Mouse (Mus musculus) forebrain, embryonic 16.5 days (tissue): ENCODE measurements around the gene Prkar1a. TPM values are rescaled to one million over a fixed set of nuclear protein-coding genes. Genes with fewer than 3 reads are reported as not detected.
"Not testable (repeated sequence)": the region's sequence is repeated elsewhere in the genome, so short reads cannot be mapped to it uniquely, and the experiment has no call there.

Experiments used
- ATAC-seq: fragments of 200-750 bp; cut with Nextera tagmentation; 2 replicates; pipeline ENCODE4 v1.8.0; 2017; ENCODE audit warnings: mild to moderate bottlenecking, moderate library complexity
- H3K27ac ChIP-seq: fragments of 300-500 bp; sonication (generic); 2 replicates; pipeline ENCODE4 v1.5.1; 2014; ENCODE audit warnings: low read length, control low read depth
- H3K27me3 ChIP-seq: fragments of 300-500 bp; sonication (generic); replicated peaks from 2 replicates; pipeline ENCODE4 v1.6.1; 2014; ENCODE audit warnings: low read length; ENCODE audit not compliant: control insufficient read depth, insufficient read depth
- H3K36me3 ChIP-seq: fragments of 300-500 bp; sonication (generic); 2 replicates; pipeline ENCODE4 v1.6.1; 2014; ENCODE audit not compliant: control insufficient read depth, insufficient read depth
- H3K4me1 ChIP-seq: fragments of 300-500 bp; sonication (generic); replicated peaks from 2 replicates; pipeline ENCODE4 v1.6.1; 2014; ENCODE audit warnings: low read length; ENCODE audit not compliant: control insufficient read depth, insufficient read depth
- H3K4me2 ChIP-seq: fragments of 300-500 bp; sonication (generic); 2 replicates; pipeline ENCODE4 v1.6.1; 2014; ENCODE audit warnings: mild to moderate bottlenecking, low read length, control low read depth
- H3K4me3 ChIP-seq: fragments of 300-500 bp; sonication (generic); replicated peaks from 2 replicates; pipeline ENCODE4 v1.5.1; 2014; ENCODE audit warnings: mild to moderate bottlenecking, low read length, control low read depth
- H3K9ac ChIP-seq: fragments of 300-500 bp; sonication (generic); replicated peaks from 2 replicates; pipeline ENCODE4 v1.6.1; 2014; ENCODE audit warnings: low read depth, low read length, control low read depth
- H3K9me3 ChIP-seq: fragments of 300-500 bp; sonication (generic); 2 replicates; pipeline ENCODE4 v1.6.1; 2016; ENCODE audit warnings: low read length; ENCODE audit not compliant: control insufficient read depth
- WGBS: fragments of 180-500 bp; shearing (Covaris S2); extraction: QIAGEN DNeasy Blood & Tissue Kit; methylation state at CpG from one replicate; pipeline ENCODE4 v1.1.7; 2014; 5-methylcytosine and 5-hydroxymethylcytosine counted together
- polyA plus RNA-seq: library from polyadenylated mRNA; unstranded; fragments of >200 nt; fragmentation: Nextera tagmentation; extraction: Ambion mirVana; gene quantifications from 2 replicates; pipeline ENCODE4 v1.2.1, GENCODE M21; 2015

Gene Prkar1a
- polyA plus RNA-seq, 1 experiment from 2014 or later, result 521 TPM

DNA sequence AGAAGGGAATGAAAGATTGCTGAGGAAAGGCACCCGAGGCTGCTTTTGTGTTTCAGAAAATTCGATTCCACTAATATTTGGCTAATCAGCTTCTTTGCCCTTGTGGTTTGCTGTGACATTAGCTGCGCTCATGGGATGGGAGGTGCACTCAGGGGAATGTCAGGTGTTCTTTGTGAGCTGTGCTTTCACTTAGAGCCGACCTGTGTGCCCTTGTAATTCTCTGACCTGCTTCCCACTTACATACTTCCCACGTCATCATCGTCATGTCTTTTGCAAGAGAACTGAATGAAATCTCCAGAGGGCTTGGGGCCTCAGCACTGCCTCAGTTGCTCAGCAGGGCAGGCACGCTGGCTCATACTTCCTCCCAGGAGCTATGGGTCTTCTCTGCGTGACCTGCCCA is 4.0 kb downstream of the Prkar1a start:
- WGBS, result 63% methylated on average over 8 of the region's 8 CpGs
- H3K27ac ChIP-seq, result no peak overlapping the region
- ATAC-seq, result no peak
- no peaks in the 10 kb centered on the region for H3K9me3 ChIP-seq
- H3K4me2 ChIP-seq, result peak overlapping the region; percentile 92
- no peaks in the 10 kb centered on the region for H3K27me3 ChIP-seq
- 0 out of 2 replicates have a peak overlapping the region, but pooled peaks have one; percentile 3 for H3K4me3 ChIP-seq
- peaks cover 13% of the 10 kb centered on the region; the same call in 1 of the 2 replicates for H3K36me3 ChIP-seq
- H3K4me1 ChIP-seq, result peaks cover 37% of the 10 kb centered on the region
- H3K9ac ChIP-seq, result 0 out of 2 replicates have a peak overlapping the region, but pooled peaks have one; percentile 13

DNA sequence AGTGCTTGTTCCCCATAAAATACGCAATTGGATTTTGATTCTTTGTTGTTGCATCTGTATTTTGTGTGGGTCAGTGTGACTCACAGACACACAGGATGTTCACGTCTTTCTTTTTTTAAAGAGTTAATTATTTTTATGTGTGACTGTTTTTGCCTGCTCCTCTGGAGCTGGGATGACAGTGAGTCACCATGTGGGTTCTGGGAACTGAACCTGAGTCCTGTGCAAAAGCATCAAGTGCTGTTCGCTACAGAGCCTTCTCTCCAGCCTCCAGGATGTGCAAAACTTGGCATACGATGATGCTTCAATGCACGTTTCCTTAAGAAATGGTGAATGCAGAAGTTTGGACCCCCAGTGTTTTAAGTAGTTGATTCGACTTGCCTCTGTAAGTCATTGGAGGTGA is 5.4 kb downstream of the Prkar1a start:
- Histone ChIP-seq H3K27me3 (no peaks in the 10 kb centered on the region), H3K9ac (no peak overlapping the region), H3K36me3 (peaks cover 13% of the 10 kb centered on the region; the same call in 1 of the 2 replicates), H3K9me3 (no peaks in the 10 kb centered on the region), H3K27ac (no peak overlapping the region), H3K4me1 (peaks cover 26% of the 10 kb centered on the region), H3K4me2 (no peak overlapping the region), H3K4me3 (no peak overlapping the region)
- WGBS, result 89% methylated on average over 6 of the region's 6 CpGs
- ATAC-seq, result no peak

DNA sequence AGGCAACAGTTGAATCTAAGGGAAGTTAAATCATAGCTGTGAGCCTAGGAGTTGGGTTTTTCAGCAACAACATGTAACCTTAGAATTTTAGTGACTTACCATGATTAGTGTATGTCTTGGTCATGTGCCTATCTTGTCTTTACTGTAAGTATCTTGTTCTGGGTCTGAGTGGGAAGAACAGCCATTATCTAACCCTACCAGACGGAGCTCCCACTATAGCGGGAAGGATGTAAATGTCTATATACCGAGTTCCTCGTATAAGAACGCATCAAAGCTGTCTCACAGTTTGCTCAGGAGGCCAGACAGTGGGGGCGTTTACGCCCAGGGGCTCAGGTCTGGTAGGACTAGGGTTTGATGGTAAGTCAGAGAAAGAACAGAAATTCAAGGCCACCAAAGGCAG is 7.0 kb downstream of the Prkar1a start:
- peaks cover 17% of the 10 kb centered on the region for H3K36me3 ChIP-seq
- WGBS, result 95% methylated on average over 7 of the region's 7 CpGs
- H3K4me1 ChIP-seq, result peaks cover 23% of the 10 kb centered on the region
- no peaks in the 10 kb centered on the region for H3K27me3 ChIP-seq
- no peak overlapping the region for H3K4me3 ChIP-seq
- ATAC-seq, result no peak
- H3K9me3 ChIP-seq, result no peaks in the 10 kb centered on the region
- no peak overlapping the region for H3K27ac ChIP-seq
- H3K9ac ChIP-seq, result no peak overlapping the region
- H3K4me2 ChIP-seq, result no peak overlapping the region

DNA sequence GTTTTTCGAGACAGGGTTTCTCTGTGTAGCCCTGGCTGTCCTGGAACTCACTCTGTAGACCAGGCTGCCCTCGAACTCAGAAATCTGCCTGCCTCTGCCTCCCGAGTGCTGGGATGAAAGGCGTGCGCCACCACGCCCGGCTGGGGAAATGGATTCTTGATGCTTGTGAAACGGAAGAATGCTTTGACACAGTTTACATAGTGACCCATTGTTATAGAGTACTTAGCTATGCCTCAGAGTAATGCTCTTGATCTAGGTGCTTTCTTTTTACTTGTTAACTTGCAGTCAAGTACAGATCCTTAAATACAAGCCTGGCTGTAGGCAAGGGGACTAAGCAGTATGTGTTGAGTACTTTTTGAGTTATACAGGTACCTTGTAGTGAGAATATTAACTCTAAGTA is 11.3 kb downstream of the Prkar1a start:
- not testable (repeated sequence) for H3K4me2 ChIP-seq, ATAC-seq, H3K9ac ChIP-seq, H3K27ac ChIP-seq, H3K4me1 ChIP-seq, H3K27me3 ChIP-seq, H3K4me3 ChIP-seq, H3K9me3 ChIP-seq
- 93% methylated on average over 8 of the region's 8 CpGs for WGBS
- peaks cover 38% of the 10 kb centered on the region for H3K36me3 ChIP-seq

DNA sequence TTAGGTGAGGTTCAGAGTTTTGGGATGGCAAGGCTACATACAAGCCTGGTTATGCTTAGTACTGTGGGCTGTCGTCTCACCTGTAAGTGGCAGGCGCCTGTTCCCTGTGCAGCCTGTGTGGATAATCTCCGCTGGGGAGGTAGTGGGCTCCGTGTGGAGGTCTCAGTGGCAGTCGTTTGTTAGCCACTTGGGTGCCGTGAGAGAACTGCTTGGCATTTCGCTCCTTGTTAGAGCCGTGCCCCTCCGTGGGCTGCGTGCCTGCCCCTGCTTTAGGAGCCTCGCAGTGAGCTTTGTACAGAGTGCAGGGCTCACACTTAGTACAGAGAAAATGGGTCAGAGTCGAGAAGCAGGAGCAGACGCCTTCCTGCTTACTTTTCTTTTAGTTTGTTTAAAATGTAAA is 15.1 kb downstream of the Prkar1a start:
- Histone ChIP-seq H3K36me3 (peaks cover 47% of the 10 kb centered on the region), H3K4me3 (no peak overlapping the region), H3K4me2 (no peak overlapping the region), H3K4me1 (no peaks in the 10 kb centered on the region), H3K27ac (no peak overlapping the region), H3K9ac (no peak overlapping the region), H3K27me3 (no peaks in the 10 kb centered on the region), H3K9me3 (no peaks in the 10 kb centered on the region)
- 90% methylated on average over 13 of the region's 13 CpGs for WGBS
- no peak for ATAC-seq

DNA sequence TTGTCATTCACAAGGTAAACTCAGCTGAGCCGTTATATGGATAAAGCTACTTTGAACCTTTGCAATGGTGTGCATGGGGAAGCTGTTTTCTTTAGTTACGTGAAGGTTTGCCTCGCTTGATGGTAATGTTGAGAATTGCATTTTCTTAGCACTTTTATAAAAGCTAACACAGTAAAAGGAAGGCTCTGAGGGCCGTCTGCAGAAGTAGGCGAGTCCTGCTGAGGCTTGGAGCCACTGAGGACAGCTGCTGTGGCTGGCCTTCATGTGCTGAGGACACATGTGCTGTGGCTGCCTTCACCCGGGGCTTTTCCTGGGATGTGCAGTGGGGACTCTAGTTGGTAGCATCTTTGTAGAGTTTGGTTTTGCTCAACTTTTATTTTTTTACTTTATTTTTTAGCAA is 16.2 kb downstream of the Prkar1a start:
- Histone ChIP-seq H3K27ac (no peak overlapping the region), H3K27me3 (no peaks in the 10 kb centered on the region), H3K4me3 (no peak overlapping the region), H3K4me1 (no peaks in the 10 kb centered on the region), H3K9me3 (no peaks in the 10 kb centered on the region), H3K36me3 (peaks cover 51% of the 10 kb centered on the region), H3K9ac (no peak overlapping the region), H3K4me2 (no peak overlapping the region)
- WGBS, result 86% methylated on average over 6 of the region's 6 CpGs
- no peak for ATAC-seq

DNA sequence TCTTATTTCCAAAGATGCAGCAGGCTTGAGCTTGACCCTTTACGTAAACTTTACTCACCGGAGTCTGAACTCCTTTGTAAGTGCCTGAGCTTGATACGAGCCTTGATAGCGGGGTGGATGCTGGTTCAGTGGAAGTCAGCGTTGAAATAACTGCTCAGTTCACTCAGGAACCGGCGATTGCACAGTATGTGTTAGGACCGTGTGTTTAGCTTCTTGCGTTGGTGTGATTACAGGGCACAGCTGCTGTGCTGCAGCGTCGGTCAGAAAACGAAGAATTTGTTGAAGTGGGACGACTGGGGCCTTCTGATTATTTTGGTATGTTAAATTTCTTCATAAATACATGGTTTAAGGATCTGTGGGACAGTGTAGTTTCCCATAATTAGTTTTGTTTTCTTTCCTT is 17.2 kb downstream of the Prkar1a start:
- Histone ChIP-seq H3K4me2 (no peak overlapping the region), H3K4me3 (no peak overlapping the region), H3K4me1 (0 out of 2 replicates have a peak, but pooled peaks cover 3% of the 10 kb centered on the region), H3K27me3 (no peaks in the 10 kb centered on the region), H3K36me3 (peaks cover 45% of the 10 kb centered on the region), H3K27ac (no peak overlapping the region), H3K9me3 (no peaks in the 10 kb centered on the region), H3K9ac (no peak overlapping the region)
- no peak for ATAC-seq
- 91% methylated on average over 13 of the region's 13 CpGs for WGBS

DNA sequence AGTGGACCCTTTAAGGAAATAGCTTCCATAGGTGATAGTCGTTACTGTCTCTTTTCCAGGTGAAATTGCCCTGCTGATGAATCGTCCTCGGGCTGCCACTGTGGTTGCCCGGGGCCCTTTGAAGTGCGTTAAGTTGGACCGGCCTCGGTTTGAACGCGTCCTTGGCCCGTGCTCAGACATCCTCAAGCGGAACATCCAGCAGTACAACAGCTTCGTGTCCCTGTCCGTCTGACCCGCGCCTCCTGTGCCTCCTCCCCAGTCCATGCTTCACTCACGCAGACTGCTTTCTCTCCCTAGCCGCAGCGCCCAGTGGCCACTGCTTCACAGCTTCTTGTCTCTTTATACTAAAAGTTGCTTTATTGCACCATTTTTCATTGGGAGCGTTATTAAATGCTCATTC is 18.2 kb downstream of the Prkar1a start:
- H3K9ac ChIP-seq, result no peak overlapping the region
- no peaks in the 10 kb centered on the region for H3K9me3 ChIP-seq
- no peak overlapping the region for H3K4me3 ChIP-seq
- H3K4me2 ChIP-seq, result no peak overlapping the region
- 89% methylated on average over 19 of the region's 19 CpGs for WGBS
- no peak for ATAC-seq
- no peak overlapping the region for H3K27ac ChIP-seq
- 0 out of 2 replicates have a peak, but pooled peaks cover 3% of the 10 kb centered on the region for H3K4me1 ChIP-seq
- H3K27me3 ChIP-seq, result no peaks in the 10 kb centered on the region
- H3K36me3 ChIP-seq, result peaks cover 40% of the 10 kb centered on the region

DNA sequence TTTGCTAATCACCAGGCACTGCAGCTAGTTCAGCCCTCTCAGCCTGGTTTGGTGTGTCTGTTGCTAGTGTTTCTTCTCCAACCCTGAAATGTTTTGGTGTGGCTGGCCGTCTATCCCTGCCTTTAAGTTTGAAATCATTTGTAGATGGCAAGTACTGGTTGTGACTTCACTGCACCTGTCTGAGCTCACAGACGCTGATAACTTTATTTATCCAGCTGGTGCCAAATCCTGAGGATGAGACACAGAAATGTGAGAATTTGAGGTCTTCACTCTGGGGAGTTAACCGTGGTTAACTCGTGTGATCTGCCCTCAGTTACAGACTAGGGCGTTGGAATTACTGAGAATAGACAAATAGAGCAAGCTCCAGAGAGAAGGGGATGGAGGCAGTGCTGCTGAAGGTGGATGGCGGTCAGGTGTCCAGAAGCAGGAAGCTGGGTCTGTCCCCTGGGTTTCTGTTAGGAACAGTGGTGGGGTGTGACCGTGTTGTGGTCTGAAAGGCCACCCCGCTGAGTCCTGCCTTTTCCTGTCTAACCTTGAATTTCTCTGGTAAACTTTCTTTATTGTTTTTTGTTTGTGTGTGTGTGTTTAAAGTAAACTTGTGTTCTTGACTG is 19.0 kb downstream of the Prkar1a start:
- Histone ChIP-seq H3K4me1 (0 out of 2 replicates have a peak, but pooled peaks cover 3% of the 10 kb centered on the region), H3K4me2 (no peak overlapping the region), H3K4me3 (no peak overlapping the region), H3K27ac (no peak overlapping the region), H3K9me3 (no peaks in the 10 kb centered on the region), H3K27me3 (no peaks in the 10 kb centered on the region), H3K36me3 (peaks cover 33% of the 10 kb centered on the region), H3K9ac (no peak overlapping the region)
- WGBS, result 87% methylated on average over 8 of the region's 8 CpGs
- ATAC-seq, result no peak
